Mouse (Mus musculus): Measurements from ENCODE around the gene Sall1.

Gene Sall1

GRCm38 (mm10) chr8:88991780-88992509 is 52.0 kb downstream of the Sall1 start:
- no peak for DNase-seq (ENCODE audit: low read depth, low spot score)

GRCm38 (mm10) chr8:88991176-88991575 is 52.8 kb downstream of the Sall1 start:
- DNase-seq (ENCODE audit: low read depth, low spot score) = no peak

GRCm38 (mm10) chr8:88989002-88989401 is 55.0 kb downstream of the Sall1 start:
- DNase-seq (ENCODE audit: low read depth, low spot score) = no peak

- DNase-seq (ENCODE audit: low read depth, low spot score) = no peak
Measured at GRCm38 (mm10) chr8:88983468-88983867, 60.5 kb downstream of the Sall1 start.

All from retina, postnatal 7 days (tissue).